Mouse (Mus musculus) E14TG2a.4 (cell line): ENCODE results near the gene Por.

ENCODE experiments used
- H3K27me3 ChIP-seq: 2 replicates; pipeline ENCODE4 v1.6.1; 2014; ENCODE audit warnings: low read length, control low read depth; ENCODE audit not compliant: insufficient read depth
- H3K36me3 ChIP-seq: 2 replicates; pipeline ENCODE4 v1.6.1; 2014; ENCODE audit warnings: low read length, control low read depth; ENCODE audit not compliant: insufficient read depth
- H3K4me1 ChIP-seq: replicated peaks from 2 replicates; pipeline ENCODE4 v1.6.1; 2014; ENCODE audit warnings: low read depth, low read length, control low read depth
- H3K4me3 ChIP-seq: replicated peaks from 2 replicates; pipeline ENCODE4 v1.5.1; 2014; ENCODE audit warnings: mild to moderate bottlenecking, low read length
- H3K9me3 ChIP-seq: 2 replicates; pipeline ENCODE4 v1.6.1; 2014; ENCODE audit warnings: low read length, control low read depth
- CTCF ChIP-seq: conservative IDR thresholded peaks from 2 replicates; pipeline ENCODE4 v1.5.1; 2014; ENCODE audit warnings: low read length
- NANOG ChIP-seq: IDR thresholded peaks from 2 replicates; pipeline ENCODE4 v1.6.1; 2014; ENCODE audit warnings: borderline replicate concordance, low read length, mixed read lengths
- POU5F1 ChIP-seq: IDR thresholded peaks from 2 replicates; pipeline ENCODE4 v1.6.1; 2014; ENCODE audit warnings: low read length, borderline replicate concordance

The Por gene

DNA sequence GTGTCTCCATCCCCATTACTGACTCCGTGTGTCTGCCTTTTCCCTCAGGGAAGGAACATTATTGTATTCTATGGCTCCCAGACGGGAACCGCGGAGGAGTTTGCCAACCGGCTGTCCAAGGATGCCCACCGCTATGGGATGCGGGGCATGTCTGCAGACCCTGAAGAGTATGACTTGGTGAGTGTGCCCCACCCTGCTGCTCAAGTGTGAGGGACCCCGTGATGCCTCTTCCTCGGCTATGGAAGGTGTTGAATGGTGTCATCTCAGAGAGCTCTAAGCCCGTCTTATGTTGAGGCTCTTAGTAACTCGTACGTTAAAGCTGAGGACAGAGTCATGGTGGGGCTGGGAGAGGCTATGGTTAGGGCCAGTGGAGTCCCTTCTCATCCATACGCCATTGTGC, 59.5 kb downstream of the Por start:
- TF ChIP-seq NANOG (no peak), POU5F1 (no peak), CTCF (no peak)
- Histone ChIP-seq H3K36me3 (peaks cover 70% of the 10 kb centered on the region), H3K27me3 (peaks cover 6% of the 10 kb centered on the region; the same call in 1 of the 2 replicates), H3K9me3 (no peaks in the 10 kb centered on the region), H3K4me3 (no peak overlapping the region), H3K4me1 (peaks cover 58% of the 10 kb centered on the region)

DNA sequence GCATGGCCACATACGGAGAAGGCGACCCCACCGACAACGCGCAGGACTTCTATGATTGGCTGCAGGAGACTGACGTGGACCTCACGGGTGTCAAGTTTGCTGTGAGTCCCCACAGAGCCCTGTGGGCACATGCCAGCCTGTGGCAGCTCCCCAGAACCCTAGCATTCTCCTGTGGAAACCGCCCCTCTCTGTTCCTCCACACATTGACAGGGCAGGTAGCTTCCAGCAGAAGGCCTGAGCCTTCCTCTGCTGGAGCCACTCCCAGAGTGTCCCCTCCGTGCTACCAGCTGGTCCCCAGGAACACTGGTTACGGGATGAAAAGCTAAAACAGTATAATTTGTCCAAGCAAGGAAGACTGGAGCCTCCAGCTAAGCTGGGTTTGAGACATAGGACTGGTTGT, 60.4 kb downstream of the Por start:
- peaks cover 6% of the 10 kb centered on the region; the same call in 1 of the 2 replicates for H3K27me3 ChIP-seq
- no peak for TF ChIP-seq NANOG
- no peaks in the 10 kb centered on the region for H3K9me3 ChIP-seq
- peaks cover 79% of the 10 kb centered on the region for H3K36me3 ChIP-seq
- no peak overlapping the region for H3K4me3 ChIP-seq
- peaks cover 56% of the 10 kb centered on the region for H3K4me1 ChIP-seq

DNA sequence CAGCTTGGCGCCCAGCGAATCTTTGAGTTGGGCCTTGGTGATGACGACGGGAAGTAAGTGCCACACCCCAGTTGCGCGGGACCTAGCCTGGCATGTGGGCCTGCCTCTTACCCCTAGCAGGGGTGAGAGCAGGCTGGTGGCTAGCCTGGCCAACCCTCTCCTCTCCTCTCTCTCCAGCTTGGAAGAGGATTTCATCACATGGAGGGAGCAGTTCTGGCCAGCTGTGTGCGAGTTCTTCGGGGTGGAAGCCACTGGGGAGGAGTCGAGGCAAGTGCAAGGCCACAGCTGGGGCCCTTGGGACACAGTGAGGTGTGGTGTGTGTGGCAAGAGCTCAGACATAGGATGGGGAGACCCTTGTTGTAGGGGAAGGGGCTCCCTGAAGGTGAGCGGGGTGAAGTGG, 61.1 kb downstream of the Por start:
- H3K4me3 ChIP-seq = no peak overlapping the region
- H3K36me3 ChIP-seq = peaks cover 85% of the 10 kb centered on the region
- H3K27me3 ChIP-seq = peaks cover 6% of the 10 kb centered on the region; the same call in 1 of the 2 replicates
- TF ChIP-seq POU5F1 = no peak
- no peak for TF ChIP-seq NANOG
- peaks cover 56% of the 10 kb centered on the region for H3K4me1 ChIP-seq
- no peaks in the 10 kb centered on the region for H3K9me3 ChIP-seq

DNA sequence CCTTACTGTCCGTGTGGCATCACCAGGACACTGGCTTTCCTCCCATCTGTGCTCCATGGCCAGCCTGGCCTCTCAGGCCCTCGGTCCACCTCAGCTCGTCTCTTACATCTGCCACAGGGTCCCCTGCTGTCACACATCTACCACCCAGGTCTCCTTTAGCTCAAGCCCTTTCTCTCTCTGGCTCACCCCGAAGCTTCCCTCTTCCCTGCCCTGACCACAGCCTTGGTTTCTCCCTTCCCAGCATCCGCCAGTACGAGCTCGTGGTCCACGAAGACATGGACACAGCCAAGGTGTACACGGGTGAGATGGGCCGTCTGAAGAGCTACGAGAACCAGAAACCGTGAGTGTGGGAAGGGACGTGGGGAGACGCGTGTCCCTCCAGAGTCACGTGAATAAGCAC, 61.5 kb downstream of the Por start:
- TF ChIP-seq CTCF (no peak), POU5F1 (no peak), NANOG (no peak)
- H3K9me3 ChIP-seq = no peaks in the 10 kb centered on the region
- peaks cover 56% of the 10 kb centered on the region for H3K4me1 ChIP-seq
- H3K36me3 ChIP-seq = peaks cover 89% of the 10 kb centered on the region
- no peak overlapping the region for H3K4me3 ChIP-seq
- H3K27me3 ChIP-seq = peaks cover 6% of the 10 kb centered on the region; the same call in 1 of the 2 replicates

DNA sequence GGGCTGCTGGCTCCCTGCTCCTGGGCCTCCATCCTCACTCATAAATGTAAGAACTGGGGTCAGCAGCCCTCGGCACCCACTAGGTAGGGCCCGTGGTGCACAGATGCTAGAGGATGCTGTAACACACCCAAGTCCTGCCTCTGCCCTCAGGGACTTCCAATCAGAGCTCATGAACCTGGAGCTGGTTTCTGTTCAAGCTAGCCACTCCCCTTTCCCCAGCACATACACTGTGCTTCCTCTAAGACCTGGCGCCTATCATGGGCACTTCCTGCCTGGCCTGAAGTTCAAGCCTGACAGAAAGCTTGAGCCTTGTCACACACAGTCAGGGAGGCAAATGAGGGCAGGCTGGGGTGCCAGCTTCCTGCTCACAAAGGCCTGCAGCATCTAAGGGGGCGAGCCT, 63.2 kb downstream of the Por start:
- Histone ChIP-seq H3K4me3 (peak overlapping the region; percentile 74), H3K27me3 (peaks cover 6% of the 10 kb centered on the region; the same call in 1 of the 2 replicates), H3K9me3 (no peaks in the 10 kb centered on the region), H3K4me1 (peaks cover 70% of the 10 kb centered on the region), H3K36me3 (peaks cover 92% of the 10 kb centered on the region)
- TF ChIP-seq NANOG (no peak), CTCF (no peak), POU5F1 (no peak)

DNA sequence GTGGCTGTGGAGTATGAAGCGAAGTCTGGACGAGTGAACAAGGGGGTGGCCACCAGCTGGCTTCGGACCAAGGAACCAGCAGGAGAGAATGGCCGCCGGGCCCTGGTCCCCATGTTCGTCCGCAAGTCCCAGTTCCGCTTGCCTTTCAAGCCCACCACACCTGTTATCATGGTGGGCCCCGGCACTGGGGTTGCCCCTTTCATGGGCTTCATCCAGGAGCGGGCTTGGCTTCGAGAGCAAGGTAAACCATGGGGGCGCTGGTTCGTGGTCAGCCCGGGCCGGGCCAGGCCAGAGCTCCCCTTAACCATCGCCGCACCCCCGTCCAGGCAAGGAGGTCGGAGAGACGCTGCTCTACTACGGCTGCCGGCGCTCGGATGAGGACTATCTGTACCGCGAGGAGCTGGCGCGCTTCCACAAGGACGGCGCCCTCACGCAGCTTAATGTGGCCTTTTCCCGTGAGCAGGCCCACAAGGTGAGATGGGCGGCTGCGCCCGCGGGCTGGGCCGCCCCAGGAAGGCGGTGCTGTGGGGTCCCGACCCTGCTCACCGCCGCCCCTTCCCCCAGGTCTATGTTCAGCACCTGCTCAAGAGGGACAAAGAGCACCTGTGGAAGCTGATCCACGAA, 64.3 kb downstream of the Por start:
- TF ChIP-seq NANOG (no peak), CTCF (no peak), POU5F1 (no peak)

DNA sequence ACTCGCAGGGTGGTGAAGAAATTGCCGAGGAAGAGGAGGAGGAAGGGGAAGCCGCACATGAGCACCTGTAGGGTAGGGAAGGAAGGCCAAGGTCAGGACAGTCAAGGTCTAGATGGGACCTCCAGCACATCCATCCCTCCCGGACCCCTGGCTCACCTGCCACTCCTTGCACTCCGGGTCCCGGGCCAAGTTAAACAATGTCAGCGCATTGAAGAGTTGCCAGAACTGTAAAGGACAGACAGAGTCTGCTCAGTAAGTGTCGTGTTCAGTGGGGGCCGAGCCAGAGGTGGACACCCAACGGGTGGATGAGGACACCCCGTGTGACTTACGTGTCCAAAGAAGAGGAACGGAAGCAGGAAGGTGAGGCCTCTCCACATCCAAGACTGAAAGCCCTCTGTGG, 65.9 kb downstream of the Por start:
- Histone ChIP-seq H3K9me3 (no peaks in the 10 kb centered on the region), H3K36me3 (peaks cover 76% of the 10 kb centered on the region), H3K4me1 (peaks cover 68% of the 10 kb centered on the region), H3K27me3 (peaks cover 6% of the 10 kb centered on the region; the same call in 1 of the 2 replicates), H3K4me3 (0 out of 2 replicates have a peak overlapping the region, but pooled peaks have one; percentile 17)
- TF ChIP-seq POU5F1 (no peak), CTCF (no peak), NANOG (no peak)

More for the DNA sequence above, 64.3 kb downstream of the Por start:
- Histone ChIP-seq H3K9me3 (no peaks in the 10 kb centered on the region), H3K4me3 (peak overlapping the region; percentile 74), H3K4me1 (peaks cover 73% of the 10 kb centered on the region), H3K36me3 (peaks cover 81% of the 10 kb centered on the region), H3K27me3 (peaks cover 6% of the 10 kb centered on the region; the same call in 1 of the 2 replicates)

DNA sequence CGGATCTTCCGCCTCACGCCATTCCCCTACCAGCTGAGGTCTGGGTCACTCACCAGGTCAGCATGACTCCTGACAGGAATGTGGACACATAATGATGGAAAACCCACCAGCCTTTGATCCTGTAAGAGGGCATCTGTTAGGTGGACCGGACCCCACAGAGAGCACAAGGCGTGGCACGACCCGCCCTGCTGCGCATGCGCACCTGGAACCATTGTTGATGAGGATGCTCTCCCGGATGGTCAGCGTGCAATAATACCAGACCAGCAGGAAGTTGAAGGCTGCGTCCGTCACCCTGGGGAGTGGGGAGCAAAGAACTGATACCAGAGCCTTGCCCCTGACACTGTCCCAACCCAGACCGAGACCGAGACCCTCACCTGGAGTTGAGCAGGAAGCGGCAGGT, 66.7 kb downstream of the Por start:
- Histone ChIP-seq H3K36me3 (peaks cover 76% of the 10 kb centered on the region), H3K4me3 (0 out of 2 replicates have a peak overlapping the region, but pooled peaks have one; percentile 17), H3K27me3 (peaks cover 6% of the 10 kb centered on the region; the same call in 1 of the 2 replicates), H3K9me3 (no peaks in the 10 kb centered on the region), H3K4me1 (peaks cover 68% of the 10 kb centered on the region)
- TF ChIP-seq CTCF = no peak
- TF ChIP-seq POU5F1 = no peak
- TF ChIP-seq NANOG = no peak

DNA sequence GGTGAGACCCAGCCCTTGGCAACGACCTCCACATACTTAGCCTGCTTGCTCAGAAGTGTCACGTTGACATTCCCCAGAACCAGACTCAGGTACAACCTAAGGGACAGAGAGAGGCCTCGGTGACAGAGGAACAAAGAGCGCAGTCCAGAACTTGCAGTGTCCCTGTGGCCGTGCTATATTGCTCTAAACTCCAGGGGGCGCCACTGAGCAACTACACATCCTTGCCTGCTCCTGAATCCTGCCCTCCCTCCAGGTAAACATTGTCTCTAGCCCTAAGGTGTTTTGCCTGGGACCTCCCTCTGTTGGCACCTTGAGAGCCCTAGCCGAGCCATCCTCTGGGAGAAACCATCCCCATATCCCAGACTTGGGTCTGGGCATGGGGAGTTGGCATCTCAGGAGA, 67.3 kb downstream of the Por start:
- Histone ChIP-seq H3K36me3 (peaks cover 74% of the 10 kb centered on the region), H3K9me3 (no peaks in the 10 kb centered on the region), H3K4me1 (peaks cover 72% of the 10 kb centered on the region), H3K4me3 (no peak overlapping the region), H3K27me3 (peaks cover 6% of the 10 kb centered on the region; the same call in 1 of the 2 replicates)
- TF ChIP-seq POU5F1 = no peak
- peak; percentile 93 for TF ChIP-seq CTCF
- TF ChIP-seq NANOG = no peak
